Mouse (Mus musculus): Measurements from ENCODE around the gene Pou6f1. TPM values are rescaled to one million over a fixed set of nuclear protein-coding genes. Genes with fewer than 3 reads are reported as not detected.
A peak's percentile ranks its signal among the peaks of the same experiment; 100 is the strongest.

Gene Pou6f1
- polyA plus RNA-seq, 1 experiment: 4.0 TPM

DNA sequence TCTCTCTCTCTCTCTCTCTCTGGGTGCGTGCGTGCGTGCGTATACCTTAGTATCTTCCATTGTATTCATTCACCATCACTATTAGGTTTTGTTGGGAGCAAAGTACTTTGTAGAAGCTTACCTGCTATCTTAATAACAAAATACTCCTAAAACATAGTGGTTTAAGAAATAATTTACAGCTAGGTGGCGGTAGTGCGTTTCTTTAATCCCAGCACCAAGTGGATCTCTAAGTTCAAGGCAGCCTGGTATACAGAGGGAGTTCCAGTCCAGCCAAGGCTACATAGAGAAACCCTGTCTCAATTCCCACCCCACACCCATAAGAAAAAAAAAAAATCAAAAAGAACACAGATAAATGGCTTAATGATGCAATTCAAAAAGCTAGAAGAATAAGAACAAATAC is 61.9 kb downstream of the Pou6f1 start:
- 84% methylated on average over 6 of the region's 6 CpGs for WGBS
- peak; percentile 43 for DNase-seq (ENCODE audit: low read depth, low spot score)

DNA sequence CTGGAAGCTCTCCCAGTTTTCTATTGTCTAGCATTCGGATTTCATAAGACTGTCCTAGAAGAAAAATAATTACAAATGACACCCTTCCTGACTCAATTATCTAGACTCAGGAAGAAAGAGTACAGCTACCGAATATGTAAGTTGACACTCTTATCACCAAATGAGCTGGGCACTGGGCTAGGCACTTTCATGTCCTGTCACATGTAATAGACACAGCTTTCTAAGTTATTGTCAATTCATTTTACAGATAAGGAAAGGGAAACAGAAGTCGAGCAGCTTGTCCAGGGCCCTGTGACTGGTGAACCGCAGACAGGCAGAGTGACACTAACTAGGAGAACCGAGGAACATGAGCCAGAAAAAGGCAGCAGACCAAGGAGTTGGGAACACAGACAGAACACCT is 71.9 kb downstream of the Pou6f1 start:
- WGBS: 77% methylated on average over 5 of the region's 5 CpGs

DNA sequence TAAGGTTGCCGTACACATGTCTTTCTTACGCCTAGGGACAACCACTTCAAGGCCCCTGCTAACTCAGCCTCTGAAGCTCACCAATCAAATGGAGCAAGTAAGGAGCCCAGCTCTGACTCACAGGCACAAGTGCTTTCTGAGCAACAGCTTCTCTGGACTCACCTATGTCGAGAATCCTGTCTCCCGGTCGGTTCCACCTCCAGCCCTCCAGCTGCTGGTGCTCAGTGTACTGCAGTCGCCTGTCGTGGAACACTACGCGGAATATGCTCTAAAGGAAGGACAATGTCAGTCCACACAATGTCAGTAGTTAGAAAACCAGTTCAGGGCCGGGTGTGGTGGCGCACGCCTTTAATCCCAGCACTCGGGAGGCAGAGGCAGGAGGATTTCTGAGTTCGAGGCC is 74.4 kb downstream of the Pou6f1 start:
- 95% methylated on average over 14 of the region's 14 CpGs for WGBS
- DNase-seq (ENCODE audit: low read depth, low spot score): no peak

More for the DNA sequence above, 71.9 kb downstream of the Pou6f1 start:
- DNase-seq (ENCODE audit: low read depth, low spot score): no peak

Other genes with a start within 250 kb of the Pou6f1 start
- not detected in 2 replicates for gene Methig1, start 246.8 kb downstream of the Pou6f1 start, polyA plus RNA-seq (2012; rRNA removed)
- gene Mettl7a2, start 246.8 kb downstream of the Pou6f1 start, polyA plus RNA-seq (2012; rRNA removed): not detected in 2 replicates
- gene Higd1c, start 235.4 kb downstream of the Pou6f1 start, polyA plus RNA-seq (2012; rRNA removed): not detected in 2 replicates
- 0.07 and 0.18 TPM in 2 replicates for gene Gm5475, start 177.8 kb downstream of the Pou6f1 start, polyA plus RNA-seq (2012; rRNA removed)
- 42.1 and 56.1 TPM in 2 replicates for gene Slc11a2, start 174.9 kb downstream of the Pou6f1 start, polyA plus RNA-seq (2012; rRNA removed)
- gene Letmd1, start 131.0 kb downstream of the Pou6f1 start, polyA plus RNA-seq (2012; rRNA removed): 30.1 and 36.7 TPM in 2 replicates
- gene Csrnp2, start 104.5 kb downstream of the Pou6f1 start, polyA plus RNA-seq (2012; rRNA removed): 1.3 and 1.4 TPM in 2 replicates
- gene Tfcp2, start 48.0 kb downstream of the Pou6f1 start, polyA plus RNA-seq (2012; rRNA removed): 3.4 and 4.0 TPM in 2 replicates
- gene Dazap2, start 15.4 kb upstream of the Pou6f1 start, polyA plus RNA-seq (2012; rRNA removed): 646 and 817 TPM in 2 replicates
- 191 and 206 TPM in 2 replicates for gene Smagp, start 37.0 kb upstream of the Pou6f1 start, polyA plus RNA-seq (2012; rRNA removed)
- gene Bin2, start 69.6 kb upstream of the Pou6f1 start, polyA plus RNA-seq (2012; rRNA removed): 4.5 and 9.9 TPM in 2 replicates
- gene Cela1, start 87.9 kb upstream of the Pou6f1 start, polyA plus RNA-seq (2012; rRNA removed): 13.7 and 21.9 TPM in 2 replicates
- 48.3 and 70.0 TPM in 2 replicates for gene Galnt6, start 129.4 kb upstream of the Pou6f1 start, polyA plus RNA-seq (2012; rRNA removed)
- 1.2 and 1.8 TPM in 2 replicates for gene Slc4a8, start 161.8 kb upstream of the Pou6f1 start, polyA plus RNA-seq (2012; rRNA removed)